Mouse (Mus musculus): Measurements from ENCODE around the gene Adap1.

- no peak for TF ChIP-seq CTCF (IDR thresholded peaks at IDR 0.05; ENCODE audit: extremely low read depth, insufficient read depth, low read length)
- no peak for TF ChIP-seq POLR2A (IDR thresholded peaks at IDR 0.05; ENCODE audit: extremely low read depth, insufficient read depth, low read length)
These were observed 40.4 kb upstream of the Adap1 start for GRCm38 (mm10) chr5:139365827-139366226.
